Mouse (Mus musculus) stomach, postnatal 0 days (tissue): ENCODE measurements around the gene Ndc1. TPM values are rescaled to one million over a fixed set of nuclear protein-coding genes. Genes with fewer than 3 reads are reported as not detected.
A peak's percentile ranks its signal among the peaks of the same experiment; 100 is the strongest.

Experiments
- ATAC-seq: fragments of 200-750 bp; cut with Nextera tagmentation; 2 replicates; pipeline ENCODE4 v1.8.0; 2017; ENCODE audit not compliant: low FRiP score, low TSS enrichment
- DNase-seq: peaks from one replicate; pipeline ENCODE4 v3.0.0-alpha.2; 2016; ENCODE audit warnings: low spot score
- H3K27ac ChIP-seq: fragments of 300-500 bp; sonication (generic); replicated peaks from 2 replicates; pipeline ENCODE4 v1.5.1; 2014; ENCODE audit warnings: mild to moderate bottlenecking, control low read depth
- H3K27me3 ChIP-seq: fragments of 300-500 bp; sonication (generic); 2 replicates; pipeline ENCODE4 v1.6.1; 2014; ENCODE audit warnings: low read length; ENCODE audit not compliant: control insufficient read depth, insufficient read depth
- H3K36me3 ChIP-seq: fragments of 300-500 bp; sonication (generic); 2 replicates; pipeline ENCODE4 v1.6.1; 2014; ENCODE audit warnings: low read length, mixed read lengths; ENCODE audit not compliant: control insufficient read depth, insufficient read depth
- H3K4me1 ChIP-seq: fragments of 300-500 bp; sonication (generic); replicated peaks from 2 replicates; pipeline ENCODE4 v1.6.1; 2014; ENCODE audit warnings: antibody characterized with exemption; ENCODE audit not compliant: control insufficient read depth, insufficient read depth
- H3K4me2 ChIP-seq: fragments of 300-500 bp; sonication (generic); replicated peaks from 2 replicates; pipeline ENCODE4 v1.6.1; 2014; ENCODE audit warnings: low read depth, mild to moderate bottlenecking, control low read depth, moderate library complexity
- H3K4me3 ChIP-seq: fragments of 300-500 bp; sonication (generic); 2 replicates; pipeline ENCODE4 v1.5.1; 2014; ENCODE audit warnings: low read depth, low read length, control low read depth
- H3K9ac ChIP-seq: fragments of 300-500 bp; sonication (generic); 2 replicates; pipeline ENCODE4 v1.6.1; 2014; ENCODE audit warnings: mild to moderate bottlenecking, low read length, control low read depth, mixed read lengths
- H3K9me3 ChIP-seq: fragments of 300-500 bp; sonication (generic); 2 replicates; pipeline ENCODE4 v1.6.1; 2016; ENCODE audit warnings: low read length; ENCODE audit not compliant: control insufficient read depth
- CTCF ChIP-seq: IDR thresholded peaks from 2 replicates; pipeline ENCODE4 v1.5.1; 2016; ENCODE audit warnings: antibody characterized with exemption, low read depth, mild to moderate bottlenecking, moderate library complexity
- EP300 ChIP-seq: optimal IDR thresholded peaks from 2 replicates; pipeline ENCODE3; 2016; ENCODE audit warnings: antibody characterized with exemption
- WGBS: fragments of 180-500 bp; shearing (Covaris S2); extraction: QIAGEN DNeasy Blood & Tissue Kit; methylation state at CpG from one replicate; pipeline ENCODE4 v1.1.7; 2014; 5-methylcytosine and 5-hydroxymethylcytosine counted together
- polyA plus RNA-seq: library from polyadenylated mRNA; unstranded; fragments of >200 nt; fragmentation: Nextera tagmentation; extraction: Ambion mirVana; gene quantifications from 2 replicates; pipeline ENCODE4 v1.2.1, GENCODE M21; 2015

Gene Ndc1
- polyA plus RNA-seq, 1 experiment from 2014 or later: 7.6 TPM

DNA sequence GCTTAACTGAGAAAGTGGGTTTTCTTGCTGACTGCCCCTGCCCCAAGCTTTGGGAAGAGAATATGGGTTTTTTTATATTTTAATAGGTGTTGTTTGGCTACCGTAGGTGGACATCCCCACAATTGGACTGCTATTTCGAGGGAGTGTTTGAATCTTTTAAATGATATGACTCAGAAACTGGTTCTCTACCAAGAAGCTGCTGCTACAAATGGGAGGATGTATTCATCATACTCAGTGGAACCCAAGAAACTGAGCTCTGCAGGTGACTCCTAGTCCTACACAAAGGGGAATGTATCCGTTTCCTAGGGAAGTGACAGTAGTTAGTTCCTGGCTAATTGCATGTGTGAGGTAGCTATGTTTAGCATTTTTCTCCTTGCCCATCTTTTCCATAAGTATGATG, 21.8 kb downstream of the Ndc1 start:
- Histone ChIP-seq H3K4me1 (no peaks in the 10 kb centered on the region), H3K9me3 (no peaks in the 10 kb centered on the region), H3K4me2 (no peak overlapping the region), H3K36me3 (peaks cover 6% of the 10 kb centered on the region), H3K27ac (no peak overlapping the region), H3K4me3 (no peak overlapping the region), H3K9ac (no peak overlapping the region), H3K27me3 (no peaks in the 10 kb centered on the region)
- TF ChIP-seq CTCF (no peak), EP300 (no peak)
- DNase-seq (no peak), ATAC-seq (no peak)
- WGBS: 94% methylated on average over 3 of the region's 3 CpGs

DNA sequence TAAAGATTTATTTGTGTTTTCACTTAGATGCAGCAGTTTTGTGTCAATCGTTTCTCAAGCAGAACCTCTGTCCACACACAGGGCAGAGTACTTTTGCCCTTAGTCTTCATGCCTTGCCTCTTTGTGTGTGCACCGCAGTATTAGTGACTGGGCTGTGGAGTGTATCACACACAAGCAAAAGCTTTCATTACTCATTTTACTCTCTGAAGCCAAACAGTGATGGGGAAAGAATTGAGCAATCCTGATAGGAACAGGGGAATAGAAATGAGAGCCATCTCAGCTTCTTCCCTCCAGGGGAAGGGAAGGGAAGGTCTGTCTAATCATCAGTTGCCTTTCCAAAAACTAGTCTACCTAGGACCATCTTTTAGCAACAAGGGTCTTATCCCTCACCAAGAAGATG, 26.2 kb downstream of the Ndc1 start:
- ATAC-seq (no peak), DNase-seq (no peak)
- Histone ChIP-seq H3K4me3 (no peak overlapping the region), H3K4me1 (no peaks in the 10 kb centered on the region), H3K4me2 (no peak overlapping the region), H3K9ac (no peak overlapping the region), H3K27me3 (no peaks in the 10 kb centered on the region), H3K36me3 (peaks cover 4% of the 10 kb centered on the region), H3K27ac (no peak overlapping the region), H3K9me3 (no peaks in the 10 kb centered on the region)
- WGBS: 91% methylated on average over 2 of the region's 2 CpGs
- no peak for TF ChIP-seq EP300
- TF ChIP-seq CTCF: no peak

GRCm38 (mm10) chr4:107420202-107420601, 52.6 kb downstream of the Ndc1 start:
- H3K9me3 ChIP-seq: no peaks in the 10 kb centered on the region
- TF ChIP-seq CTCF (no peak), EP300 (no peak)
- H3K9ac ChIP-seq: no peak overlapping the region
- 70% methylated on average over 4 of the region's 4 CpGs for WGBS
- H3K4me1 ChIP-seq: no peaks in the 10 kb centered on the region
- no peak overlapping the region for H3K27ac ChIP-seq
- H3K4me2 ChIP-seq: no peak overlapping the region
- no peaks in the 10 kb centered on the region for H3K27me3 ChIP-seq
- ATAC-seq: peak; percentile 94
- H3K36me3 ChIP-seq: no peaks in the 10 kb centered on the region
- DNase-seq: peak; percentile 26
- no peak overlapping the region for H3K4me3 ChIP-seq

DNA sequence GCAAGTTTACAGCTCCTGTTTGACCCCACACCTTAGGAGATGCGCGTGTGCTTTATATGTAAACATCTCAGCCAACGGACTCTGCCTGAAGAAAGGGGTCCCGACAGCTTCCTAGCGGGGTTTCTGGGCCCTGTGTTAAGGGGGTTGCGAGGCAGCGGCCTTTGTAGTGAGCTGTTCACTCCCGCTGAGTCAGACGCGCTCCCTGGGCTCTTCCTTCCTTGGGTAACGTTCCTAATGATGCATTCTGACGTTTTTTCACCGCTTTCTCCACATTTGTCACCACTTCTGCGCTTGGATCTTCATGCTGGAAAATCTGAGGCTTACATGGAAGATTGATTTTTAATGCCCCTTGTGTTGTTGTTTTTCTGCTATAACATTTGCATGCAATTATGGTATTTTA, 54.1 kb downstream of the Ndc1 start:
- TF ChIP-seq CTCF (no peak), EP300 (no peak)
- no peak for DNase-seq
- Histone ChIP-seq H3K4me2 (peak overlapping the region; percentile 31; the same call in 1 of the 2 replicates), H3K27me3 (no peaks in the 10 kb centered on the region), H3K36me3 (no peaks in the 10 kb centered on the region), H3K4me3 (no peak overlapping the region), H3K9ac (no peak overlapping the region), H3K4me1 (no peaks in the 10 kb centered on the region), H3K9me3 (no peaks in the 10 kb centered on the region), H3K27ac (no peak overlapping the region)
- WGBS: 8% methylated on average over 14 of the region's 14 CpGs
- ATAC-seq: no peak

DNA sequence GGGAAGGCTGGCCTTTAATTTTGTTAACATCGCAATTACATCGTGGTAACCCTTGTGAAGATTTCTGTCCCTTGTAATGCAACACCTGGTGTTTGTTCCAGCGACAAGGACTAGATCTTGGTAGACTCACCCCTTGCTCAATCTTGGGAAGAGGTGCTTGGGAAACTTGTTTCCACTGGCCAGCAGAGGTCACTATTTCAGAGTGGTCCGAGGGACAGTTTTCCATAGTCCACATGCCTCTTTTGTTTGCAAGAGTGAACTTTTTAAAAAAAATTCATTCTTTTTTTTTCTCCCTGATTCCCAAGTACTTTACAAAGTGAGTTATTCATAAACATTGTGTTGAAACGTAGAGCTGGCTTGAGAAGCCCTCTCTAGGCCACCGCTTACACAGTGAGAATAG, 54.6 kb downstream of the Ndc1 start:
- Histone ChIP-seq H3K9me3 (no peaks in the 10 kb centered on the region), H3K4me3 (no peak overlapping the region), H3K27me3 (no peaks in the 10 kb centered on the region), H3K4me2 (no peak overlapping the region), H3K4me1 (no peaks in the 10 kb centered on the region), H3K9ac (no peak overlapping the region), H3K27ac (no peak overlapping the region), H3K36me3 (no peaks in the 10 kb centered on the region)
- WGBS: 25% methylated on average over 6 of the region's 6 CpGs
- no peak for ATAC-seq
- DNase-seq: peak; percentile 33
- TF ChIP-seq CTCF: peak; percentile 82
- no peak for TF ChIP-seq EP300

- Histone ChIP-seq H3K4me3 (no peak overlapping the region), H3K9ac (no peak overlapping the region), H3K4me2 (no peak overlapping the region), H3K27ac (no peak overlapping the region), H3K27me3 (no peaks in the 10 kb centered on the region), H3K9me3 (no peaks in the 10 kb centered on the region), H3K4me1 (no peaks in the 10 kb centered on the region), H3K36me3 (no peaks in the 10 kb centered on the region)
- ATAC-seq: no peak
- TF ChIP-seq EP300 (no peak), CTCF (no peak)
- 90% methylated on average over 12 of the region's 12 CpGs for WGBS
- DNase-seq: no peak
Observed at GRCm38 (mm10) chr4:107425616-107426015, 58.0 kb downstream of the Ndc1 start.
